Comparison of ENCODE assay signal across 10 mouse cellular contexts in the genomic region with DNA sequence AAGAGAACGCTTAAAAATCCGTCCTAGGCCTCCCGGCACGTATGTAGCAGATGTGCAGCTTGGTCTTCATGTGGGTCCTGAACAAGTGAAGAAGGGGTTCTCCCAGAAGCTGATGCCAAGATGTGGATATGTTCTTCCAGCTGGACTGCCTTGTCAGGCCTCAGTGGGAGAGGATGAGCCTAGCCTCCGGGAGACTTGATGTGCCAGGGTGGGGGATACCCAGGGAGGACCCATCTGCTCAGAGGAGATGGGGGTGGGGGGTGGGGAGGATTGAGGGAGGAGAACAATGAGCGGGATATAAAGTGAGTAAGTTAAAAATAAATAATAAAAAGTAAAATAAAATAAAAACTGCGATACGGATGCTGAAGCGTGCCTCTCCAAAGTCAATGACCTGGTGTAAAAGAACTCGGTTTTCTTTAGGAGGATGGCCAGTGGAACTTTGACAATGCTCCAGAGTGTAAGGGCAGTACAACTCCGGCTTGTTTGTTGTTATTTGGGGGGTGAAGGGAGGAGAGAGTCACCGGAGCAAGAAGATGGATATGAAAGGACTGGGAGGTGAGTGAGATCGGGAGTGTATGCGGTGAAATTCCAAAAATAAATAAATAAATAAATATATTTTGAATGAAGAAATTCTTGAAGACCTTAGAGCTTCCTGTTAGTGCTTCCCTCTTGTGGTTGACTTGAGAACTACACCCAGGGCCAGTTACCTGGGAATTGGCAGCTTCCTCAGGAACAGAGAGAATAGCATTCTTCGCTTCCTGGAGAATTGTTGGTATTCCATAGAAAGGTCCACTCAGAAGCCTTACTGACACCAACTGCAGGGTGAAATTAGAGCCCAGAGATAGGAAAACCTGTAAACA.
A peak's percentile ranks its signal among the peaks of the same experiment; 100 is the strongest.
DNase-seq lines count a peak whose midpoint lies in the region; ATAC-seq lines count a peak whose summit lies in the region.
"Had no signal": no experiment of that assay in that cellular context is flagged by ENCODE, and none has a peak within 500 bp of the region (broad histone marks: within the 10 kb centered on the region; RNA-seq: fewer than 3 reads in every experiment).

No protein-coding gene starts in this region.

- ATAC-seq in neural tube, embryonic 15.5 days (ENCODE audit: low FRiP score), result no peak; the same call in 1 of the 2 replicates
- peak; percentile 42; the same call in 1 of the 2 replicates for ATAC-seq in hindbrain, embryonic 16.5 days
- ATAC-seq in neutrophil, adult 5-6 weeks (ENCODE audit: extremely low read depth, insufficient number of reproducible peaks, low FRiP score, poor library complexity, severe bottlenecking), result peak; percentile 39; the same call in 1 of the 2 replicates
- ATAC-seq in erythroid progenitor cell, adult 5-6 weeks (replicated peaks; ENCODE audit: low FRiP score, poor library complexity, severe bottlenecking), result no peak

- DNase-seq in neural tube, embryonic 10.5 days (ENCODE audit: extremely low spot score, low spot score), result peak; percentile 57
- DNase-seq in ZHBTc4 (ENCODE audit: low read depth, low spot score), result peak; percentile 67
- peak; percentile 79 for DNase-seq in embryo, embryonic 10.5 days (ENCODE audit: low spot score)
- DNase-seq in limb, embryonic 10.5 days (ENCODE audit: low spot score), result peak; percentile 61

- H3K4me3 ChIP-seq in neural tube, embryonic 15.5 days (replicated peaks), result no peak overlapping the region
- no peak overlapping the region for H3K4me3 ChIP-seq in hindbrain, embryonic 16.5 days (ENCODE audit: low read length)
- no peak overlapping the region for H3K4me3 ChIP-seq in limb, embryonic 10.5 days
- H3K4me3 ChIP-seq: erythroblast, embryonic 14.5 days; megakaryocyte, embryonic 14.5 days had no signal

- no peaks in the 10 kb centered on the region for H3K36me3 ChIP-seq in neural tube, embryonic 15.5 days
- H3K36me3 ChIP-seq in hindbrain, embryonic 16.5 days (ENCODE audit: control insufficient read depth, insufficient read depth, low read length), result no peaks in the 10 kb centered on the region
- H3K36me3 ChIP-seq in limb, embryonic 10.5 days, result no peaks in the 10 kb centered on the region

- no peaks in the 10 kb centered on the region for H3K27me3 ChIP-seq in neural tube, embryonic 15.5 days (replicated peaks)
- H3K27me3 ChIP-seq in hindbrain, embryonic 16.5 days (replicated peaks; ENCODE audit: control insufficient read depth, insufficient read depth, low read length), result no peaks in the 10 kb centered on the region
- no peaks in the 10 kb centered on the region for H3K27me3 ChIP-seq in limb, embryonic 10.5 days (ENCODE audit: low read depth, poor library complexity, severe bottlenecking)
- H3K27me3 ChIP-seq: megakaryocyte, embryonic 14.5 days had no signal

- H3K9ac ChIP-seq in neural tube, embryonic 15.5 days (replicated peaks), result no peak overlapping the region
- no peak overlapping the region for H3K9ac ChIP-seq in hindbrain, embryonic 16.5 days (ENCODE audit: low read depth, low read length)

- H3K27ac ChIP-seq in neural tube, embryonic 15.5 days (replicated peaks), result no peak overlapping the region
- no peak overlapping the region for H3K27ac ChIP-seq in hindbrain, embryonic 16.5 days (ENCODE audit: low read depth, low read length)
- H3K27ac ChIP-seq in limb, embryonic 10.5 days, result no peak overlapping the region

- H3K9me3 ChIP-seq in neural tube, embryonic 15.5 days (replicated peaks), result no peaks in the 10 kb centered on the region
- no peaks in the 10 kb centered on the region for H3K9me3 ChIP-seq in hindbrain, embryonic 16.5 days (ENCODE audit: control insufficient read depth, low read length)
- H3K9me3 ChIP-seq in limb, embryonic 10.5 days (replicated peaks), result no peaks in the 10 kb centered on the region
- H3K9me3 ChIP-seq: megakaryocyte, embryonic 14.5 days had no signal

- H3K4me2 ChIP-seq in neural tube, embryonic 15.5 days, result no peak overlapping the region
- no peak overlapping the region for H3K4me2 ChIP-seq in hindbrain, embryonic 16.5 days (ENCODE audit: low read length)

- WGBS in neural tube, embryonic 15.5 days, result 77% methylated on average over 15 of the region's 15 CpGs
- 72% methylated on average over 15 of the region's 15 CpGs for WGBS in hindbrain, embryonic 16.5 days
- WGBS in limb, embryonic 10.5 days, result 81% methylated on average over 15 of the region's 15 CpGs

- H3K4me1 ChIP-seq in neural tube, embryonic 15.5 days, result no peaks in the 10 kb centered on the region
- no peaks in the 10 kb centered on the region for H3K4me1 ChIP-seq in hindbrain, embryonic 16.5 days (ENCODE audit: control insufficient read depth, insufficient read depth, low read depth, low read length)
- H3K4me1 ChIP-seq in limb, embryonic 10.5 days, result peaks cover 15% of the 10 kb centered on the region
- H3K4me1 ChIP-seq: megakaryocyte, embryonic 14.5 days had no signal

Comparison
In these comparisons a context has a peak if more than half of its experiments do, and no peak if none do; other contexts are left out.
1. ATAC-seq: peak in hindbrain, embryonic 16.5 days (single experiment) and neutrophil, adult 5-6 weeks (single experiment); none in neural tube, embryonic 15.5 days (single experiment) and erythroid progenitor cell, adult 5-6 weeks (single experiment).
2. Peak in every context shown above with its lines, with median percentiles within 50 percentile points of each other: DNase-seq.